Mouse (Mus musculus) heart, adult 2 months (tissue): ENCODE results near the gene Tuba1a.

Source experiments
- CTCF ChIP-seq: fragments of 200-600 bp; IDR thresholded peaks from 2 replicates; pipeline ENCODE4 v1.8.1; 2022; ENCODE audit warnings: antibody characterized with exemption, mild to moderate bottlenecking, moderate library complexity
- EP300 ChIP-seq: fragments of 200-500 bp; IDR thresholded peaks from 2 replicates; pipeline ENCODE4 v1.6.1; 2011; ENCODE audit warnings: low read depth, low read length, control low read depth; ENCODE audit not compliant: insufficient read depth
- POLR2A ChIP-seq: fragments of 200-500 bp; IDR thresholded peaks from 2 replicates; pipeline ENCODE4 v1.6.1; 2011; ENCODE audit warnings: mild to moderate bottlenecking, low read depth, low read length, control low read depth; ENCODE audit not compliant: insufficient read depth

DNA sequence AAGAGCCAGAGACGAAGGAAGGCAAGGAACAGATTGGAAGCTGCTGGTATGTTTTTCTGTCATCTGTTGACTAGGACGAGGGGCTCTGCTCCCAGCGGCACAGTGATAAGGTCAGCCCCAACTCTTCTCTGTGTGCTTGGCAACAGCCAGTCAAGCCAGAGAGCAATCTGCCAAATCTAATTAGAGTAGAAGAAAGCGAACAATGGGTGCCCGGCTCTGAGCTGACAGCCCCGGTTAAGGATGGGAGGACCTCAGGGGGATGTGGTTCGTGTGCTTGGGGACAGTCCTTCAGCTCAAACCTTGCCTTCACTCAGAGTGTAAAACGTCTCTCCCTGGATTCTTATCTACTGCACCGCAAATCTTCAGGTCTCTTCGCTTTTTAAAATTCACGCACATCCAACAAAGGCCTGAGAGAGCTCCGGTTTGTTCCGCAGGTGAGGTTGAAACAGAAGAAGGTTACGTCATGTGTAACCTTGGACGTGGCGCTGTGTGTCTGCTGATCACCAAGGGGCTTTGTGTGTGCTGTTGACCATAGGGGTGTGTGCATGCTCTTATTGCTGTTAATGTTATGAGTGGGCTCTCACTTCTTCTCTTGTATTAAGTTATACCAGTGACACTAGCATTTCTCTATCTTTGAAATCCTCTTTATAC lies 30.1 kb upstream of the Tuba1a start:
- no peak for TF ChIP-seq CTCF
- no peak for TF ChIP-seq EP300
- TF ChIP-seq POLR2A, result no peak
